Mouse (Mus musculus) liver, postnatal 0 days (tissue): Measurements from ENCODE around the gene Ctsll3.

Source experiments
- CTCF ChIP-seq: sonication (generic); IDR thresholded peaks from 2 replicates; pipeline ENCODE4 v1.5.1; 2016; ENCODE audit warnings: antibody characterized with exemption, low read depth
- EP300 ChIP-seq: IDR thresholded peaks from 2 replicates; pipeline ENCODE4 v1.6.1; 2016; ENCODE audit warnings: antibody characterized with exemption, low read depth, mild to moderate bottlenecking

DNA sequence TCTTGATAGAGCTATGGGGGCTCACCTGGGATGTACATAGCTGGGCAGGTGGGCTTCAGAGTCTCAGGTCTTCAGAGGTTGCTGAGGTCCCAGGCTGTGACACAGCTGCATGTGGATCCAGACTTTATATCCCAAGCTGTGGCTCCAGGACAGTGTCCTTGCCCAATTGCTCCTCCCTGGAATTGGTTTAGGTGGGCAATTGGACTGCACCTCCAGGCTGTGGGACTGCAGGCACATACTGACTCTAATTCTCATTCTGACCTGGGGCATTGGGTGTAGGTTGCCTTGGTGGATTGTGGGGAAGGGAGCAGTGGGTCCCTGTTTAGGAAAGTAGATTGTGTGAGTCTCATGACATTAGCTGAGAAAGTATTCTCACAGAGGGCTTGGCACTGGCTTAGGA is 16.4 kb downstream of the Ctsll3 start, which contains the start of gene BC051665:
- TF ChIP-seq EP300 (no peak), CTCF (no peak)
